Mouse (Mus musculus): ENCODE measurements at regions not wholly inside any gene's neighbourhood (a gene's known extent, or its start where the extent isn't known, plus 50 kb on each side); places are given as distances from the start of the nearest gene placed in this dataset.

GRCm38 (mm10) chr16:24173783-24174518 is 185.3 kb upstream of the Bcl6 start:
- no peaks in the 10 kb centered on the region for H3K27me3 ChIP-seq
- H3K27ac ChIP-seq = no peak overlapping the region
- no peak overlapping the region for H3K4me3 ChIP-seq
- H3K9ac ChIP-seq = no peak overlapping the region
- no peak overlapping the region for H3K4me2 ChIP-seq
- 87% methylated on average over 5 of the region's 5 CpGs for WGBS
- H3K36me3 ChIP-seq (ENCODE audit: poor library complexity, severe bottlenecking) = no peaks in the 10 kb centered on the region
- H3K9me3 ChIP-seq (replicated peaks) = no peaks in the 10 kb centered on the region
- no peaks in the 10 kb centered on the region; the same call in 1 of the 2 replicates for H3K4me1 ChIP-seq
- no peak for ATAC-seq

- H3K36me3 ChIP-seq (ENCODE audit: poor library complexity, severe bottlenecking) = no peaks in the 10 kb centered on the region
Observed at GRCm38 (mm10) chr16:24172653-24173052, 184.0 kb upstream of the Bcl6 start.

DNA sequence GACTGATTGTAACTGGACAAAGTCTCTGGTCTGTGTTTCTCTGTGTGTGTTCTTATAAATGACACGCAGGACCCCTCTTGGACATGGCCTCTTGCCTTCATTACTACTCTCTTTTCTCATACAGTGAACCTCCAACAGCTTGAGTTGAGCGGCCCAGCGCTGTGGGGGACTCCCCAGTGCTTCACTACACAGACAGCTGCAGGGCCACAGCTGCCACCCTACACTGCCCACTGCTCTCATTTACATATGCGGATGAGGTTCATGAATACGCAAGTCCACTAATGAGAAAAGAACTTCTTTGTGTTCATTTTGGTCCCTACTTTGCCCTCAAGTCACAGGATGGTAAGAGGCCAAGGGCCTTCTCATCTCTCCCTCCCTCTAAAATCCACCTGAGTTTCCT is 183.4 kb upstream of the Bcl6 start:
- no peak overlapping the region for H3K9ac ChIP-seq
- peak; percentile 70; the same call in 1 of the 2 replicates for ATAC-seq
- WGBS = 52% methylated on average over 5 of the region's 5 CpGs

More at GRCm38 (mm10) chr16:24172653-24173052, 184.0 kb upstream of the Bcl6 start:
- no peaks in the 10 kb centered on the region for H3K9me3 ChIP-seq (replicated peaks)
- no peak overlapping the region for H3K4me3 ChIP-seq
- H3K27me3 ChIP-seq = no peaks in the 10 kb centered on the region
- no peak overlapping the region for H3K9ac ChIP-seq
- no peak for ATAC-seq
- H3K4me1 ChIP-seq = no peaks in the 10 kb centered on the region; the same call in 1 of the 2 replicates
- WGBS = 89% methylated on average over 2 of the region's 2 CpGs
- H3K27ac ChIP-seq = no peak overlapping the region
- H3K4me2 ChIP-seq = no peak overlapping the region

GRCm38 (mm10) chr16:24171161-24171560 is 182.5 kb upstream of the Bcl6 start:
- Histone ChIP-seq H3K9me3 (replicated peaks) (no peaks in the 10 kb centered on the region), H3K4me3 (no peak overlapping the region), H3K4me1 (no peaks in the 10 kb centered on the region; the same call in 1 of the 2 replicates), H3K36me3 (ENCODE audit: poor library complexity, severe bottlenecking) (no peaks in the 10 kb centered on the region), H3K4me2 (no peak overlapping the region), H3K27ac (no peak overlapping the region), H3K27me3 (no peaks in the 10 kb centered on the region), H3K9ac (no peak overlapping the region)
- no peak for ATAC-seq
- WGBS = 82% methylated on average over 4 of the region's 4 CpGs

More for the DNA sequence above, 183.4 kb upstream of the Bcl6 start:
- no peaks in the 10 kb centered on the region for H3K27me3 ChIP-seq
- no peaks in the 10 kb centered on the region; the same call in 1 of the 2 replicates for H3K4me1 ChIP-seq
- no peak overlapping the region for H3K4me2 ChIP-seq
- H3K9me3 ChIP-seq (replicated peaks) = no peaks in the 10 kb centered on the region
- H3K36me3 ChIP-seq (ENCODE audit: poor library complexity, severe bottlenecking) = no peaks in the 10 kb centered on the region
- H3K4me3 ChIP-seq = no peak overlapping the region
- no peak overlapping the region for H3K27ac ChIP-seq

DNA sequence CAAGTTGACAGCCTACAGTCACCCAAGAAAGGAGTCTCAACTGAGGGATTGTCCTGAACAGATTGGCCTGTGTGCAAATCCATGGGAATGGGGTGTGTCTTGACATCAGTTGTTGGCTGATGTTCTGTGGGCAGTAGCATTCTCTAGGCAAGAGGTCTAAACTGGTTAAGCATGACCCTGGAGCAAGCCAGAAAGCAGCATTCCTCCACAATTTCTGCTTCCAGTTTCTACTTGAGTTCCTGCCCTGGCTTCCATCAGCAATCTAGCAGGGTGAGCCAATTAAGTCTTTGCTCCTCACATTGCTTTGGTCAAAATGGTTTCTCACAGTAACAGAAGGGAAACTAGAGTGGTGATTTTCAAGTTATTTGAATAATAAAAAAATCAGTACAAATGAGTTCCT is 177.8 kb upstream of the Bcl6 start:
- no peaks in the 10 kb centered on the region for H3K36me3 ChIP-seq (ENCODE audit: poor library complexity, severe bottlenecking)
- no peak overlapping the region for H3K4me3 ChIP-seq
- H3K27ac ChIP-seq = no peak overlapping the region
- no peaks in the 10 kb centered on the region for H3K27me3 ChIP-seq
- no peak overlapping the region for H3K4me2 ChIP-seq
- ATAC-seq = no peak
- no peak overlapping the region for H3K9ac ChIP-seq
- no peaks in the 10 kb centered on the region for H3K4me1 ChIP-seq
- H3K9me3 ChIP-seq (replicated peaks) = no peaks in the 10 kb centered on the region

GRCm38 (mm10) chr16:24165461-24166081 is 176.9 kb upstream of the Bcl6 start:
- no peaks in the 10 kb centered on the region for H3K27me3 ChIP-seq
- no peak overlapping the region for H3K4me2 ChIP-seq
- no peaks in the 10 kb centered on the region for H3K4me1 ChIP-seq
- no peak overlapping the region for H3K4me3 ChIP-seq
- H3K9me3 ChIP-seq (replicated peaks) = no peaks in the 10 kb centered on the region
- H3K9ac ChIP-seq = no peak overlapping the region
- H3K36me3 ChIP-seq (ENCODE audit: poor library complexity, severe bottlenecking) = no peaks in the 10 kb centered on the region
- no peak for ATAC-seq
- WGBS = 69% methylated on average over 11 of the region's 11 CpGs
- H3K27ac ChIP-seq = no peak overlapping the region

- H3K9ac ChIP-seq = no peak overlapping the region
- H3K36me3 ChIP-seq (ENCODE audit: poor library complexity, severe bottlenecking) = no peaks in the 10 kb centered on the region
- H3K4me1 ChIP-seq = no peaks in the 10 kb centered on the region
- H3K4me3 ChIP-seq = no peak overlapping the region
- WGBS = 88% methylated on average over 5 of the region's 5 CpGs
- no peak overlapping the region for H3K4me2 ChIP-seq
- no peak overlapping the region for H3K27ac ChIP-seq
- no peaks in the 10 kb centered on the region for H3K9me3 ChIP-seq (replicated peaks)
- ATAC-seq = no peak
- H3K27me3 ChIP-seq = no peaks in the 10 kb centered on the region
Observed at GRCm38 (mm10) chr16:24160705-24161285, 172.1 kb upstream of the Bcl6 start.

DNA sequence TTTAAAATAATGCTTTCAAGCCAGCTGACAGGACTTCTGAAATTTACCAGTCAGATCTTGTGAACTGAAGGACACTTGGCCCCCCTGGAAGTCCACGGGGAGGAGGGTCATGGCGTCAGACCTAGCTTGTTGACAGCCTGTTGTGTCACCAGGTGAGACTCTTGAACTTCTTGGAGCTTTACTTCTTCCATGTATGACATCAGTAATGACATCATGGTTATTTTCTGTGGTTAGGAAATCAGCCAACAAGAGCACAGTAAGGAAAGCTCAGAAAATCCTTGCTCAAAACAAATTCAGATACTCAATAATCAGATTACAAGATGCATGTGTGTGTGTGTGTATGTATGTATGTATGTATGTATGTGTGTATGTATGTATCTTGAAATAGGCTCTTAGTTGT is 170.7 kb upstream of the Bcl6 start:
- no peak overlapping the region for H3K9ac ChIP-seq
- H3K4me2 ChIP-seq = no peak overlapping the region
- H3K27ac ChIP-seq = no peak overlapping the region
- H3K4me3 ChIP-seq = no peak overlapping the region
- 90% methylated on average over 2 of the region's 2 CpGs for WGBS
- H3K36me3 ChIP-seq (ENCODE audit: poor library complexity, severe bottlenecking) = no peaks in the 10 kb centered on the region
- no peaks in the 10 kb centered on the region for H3K27me3 ChIP-seq
- no peaks in the 10 kb centered on the region for H3K9me3 ChIP-seq (replicated peaks)
- ATAC-seq = no peak
- no peaks in the 10 kb centered on the region for H3K4me1 ChIP-seq

DNA sequence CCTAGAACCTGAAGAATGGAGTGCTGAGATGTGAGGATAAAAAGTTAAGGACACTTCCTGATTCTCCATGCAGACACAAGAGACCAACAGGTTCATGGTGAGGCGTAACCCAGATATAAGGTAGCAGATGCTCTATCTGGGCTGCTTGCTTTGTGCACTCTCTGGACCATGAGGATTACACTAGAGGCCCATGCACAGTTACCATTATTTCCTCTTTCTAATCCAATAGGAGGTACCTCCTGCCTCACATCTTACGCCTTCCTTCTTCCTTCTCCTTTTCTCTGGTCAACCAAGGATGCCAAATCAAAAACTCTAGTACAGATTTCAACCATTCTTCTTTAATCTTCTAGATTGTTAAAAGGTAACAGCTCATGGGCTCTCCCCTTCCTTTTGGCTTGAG is 169.1 kb upstream of the Bcl6 start:
- no peak for ATAC-seq
- Histone ChIP-seq H3K9me3 (replicated peaks) (no peaks in the 10 kb centered on the region), H3K4me2 (no peak overlapping the region), H3K4me3 (no peak overlapping the region), H3K27me3 (no peaks in the 10 kb centered on the region), H3K27ac (no peak overlapping the region), H3K36me3 (ENCODE audit: poor library complexity, severe bottlenecking) (no peaks in the 10 kb centered on the region), H3K9ac (no peak overlapping the region), H3K4me1 (no peaks in the 10 kb centered on the region)
- WGBS = 90% methylated on average over 2 of the region's 2 CpGs

GRCm38 (mm10) chr16:24156729-24157430 is 168.2 kb upstream of the Bcl6 start:
- no peaks in the 10 kb centered on the region for H3K9me3 ChIP-seq (replicated peaks)
- no peaks in the 10 kb centered on the region for H3K36me3 ChIP-seq (ENCODE audit: poor library complexity, severe bottlenecking)
- H3K27ac ChIP-seq = no peak overlapping the region
- H3K4me2 ChIP-seq = no peak overlapping the region
- no peaks in the 10 kb centered on the region for H3K27me3 ChIP-seq
- no peak overlapping the region for H3K4me3 ChIP-seq
- 84% methylated on average over 6 of the region's 6 CpGs for WGBS
- H3K9ac ChIP-seq = no peak overlapping the region
- H3K4me1 ChIP-seq = no peaks in the 10 kb centered on the region
- no peak for ATAC-seq

- WGBS = 87% methylated on average over 4 of the region's 4 CpGs
- H3K4me1 ChIP-seq = no peaks in the 10 kb centered on the region
- no peaks in the 10 kb centered on the region for H3K27me3 ChIP-seq
- H3K4me2 ChIP-seq = no peak overlapping the region
- no peaks in the 10 kb centered on the region for H3K36me3 ChIP-seq (ENCODE audit: poor library complexity, severe bottlenecking)
- H3K9me3 ChIP-seq (replicated peaks) = no peaks in the 10 kb centered on the region
- H3K9ac ChIP-seq = no peak overlapping the region
- no peak overlapping the region for H3K27ac ChIP-seq
- no peak overlapping the region for H3K4me3 ChIP-seq
- no peak for ATAC-seq
Observed at GRCm38 (mm10) chr16:24154816-24155357, 166.2 kb upstream of the Bcl6 start.

DNA sequence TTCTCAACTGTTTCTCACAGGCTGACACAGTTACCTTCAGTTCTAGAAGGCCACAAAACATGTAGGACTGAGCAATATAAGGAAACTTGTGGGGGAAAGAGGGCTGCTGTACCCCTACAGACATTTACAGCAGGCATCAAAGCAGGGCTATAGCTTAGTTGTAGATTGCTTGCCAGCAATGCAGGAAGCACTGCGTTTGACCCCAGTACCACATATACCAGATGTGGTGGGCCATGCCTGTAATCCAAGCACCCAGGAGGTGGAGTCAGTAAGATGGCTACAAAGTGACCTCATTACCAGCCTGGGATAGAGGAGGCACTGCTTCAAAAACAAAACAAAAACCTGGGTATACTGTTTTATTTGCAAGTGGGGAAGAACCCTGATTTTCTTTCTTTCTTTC is 165.3 kb upstream of the Bcl6 start:
- Histone ChIP-seq H3K9me3 (replicated peaks) (no peaks in the 10 kb centered on the region), H3K4me1 (no peaks in the 10 kb centered on the region), H3K4me2 (no peak overlapping the region), H3K27ac (no peak overlapping the region), H3K4me3 (no peak overlapping the region), H3K27me3 (no peaks in the 10 kb centered on the region), H3K36me3 (ENCODE audit: poor library complexity, severe bottlenecking) (no peaks in the 10 kb centered on the region), H3K9ac (no peak overlapping the region)
- 81% methylated on average over 1 of the region's 1 CpGs for WGBS
- no peak for ATAC-seq

Data from forebrain, embryonic 13.5 days (tissue).